Mouse (Mus musculus): ENCODE measurements around the gene Lsmem1. TPM values are rescaled to one million over a fixed set of nuclear protein-coding genes. Genes with fewer than 3 reads are reported as not detected.

Lsmem1 gene
- total RNA-seq, 2 experiments from 2014 or later: not detected

GRCm38 (mm10) chr12:40152353-40153069, 46.8 kb downstream of the Lsmem1 start:
- ATAC-seq (replicated peaks; ENCODE audit: low FRiP score, poor library complexity, severe bottlenecking): no peak

- no peak for ATAC-seq (replicated peaks; ENCODE audit: low FRiP score, poor library complexity, severe bottlenecking)
Observed at GRCm38 (mm10) chr12:40147319-40147718, 52.0 kb downstream of the Lsmem1 start.

GRCm38 (mm10) chr12:40146510-40146909, 52.8 kb downstream of the Lsmem1 start:
- ATAC-seq (replicated peaks; ENCODE audit: low FRiP score, poor library complexity, severe bottlenecking): no peak

- no peak for ATAC-seq (replicated peaks; ENCODE audit: low FRiP score, poor library complexity, severe bottlenecking)
Observed at GRCm38 (mm10) chr12:40140706-40141105, 58.6 kb downstream of the Lsmem1 start.

- no peak for ATAC-seq (replicated peaks; ENCODE audit: low FRiP score, poor library complexity, severe bottlenecking)
Observed at GRCm38 (mm10) chr12:40139484-40140245, 59.6 kb downstream of the Lsmem1 start.

GRCm38 (mm10) chr12:40134529-40134928, 64.8 kb downstream of the Lsmem1 start:
- no peak for ATAC-seq (replicated peaks; ENCODE audit: low FRiP score, poor library complexity, severe bottlenecking)

- 0 out of 2 replicates have a peak, but pooled peaks have one; percentile 52 for ATAC-seq (replicated peaks; ENCODE audit: low FRiP score, poor library complexity, severe bottlenecking)
Observed at GRCm38 (mm10) chr12:40133573-40134271, 65.6 kb downstream of the Lsmem1 start, which contains the start of gene Scin. Scin (minus strand) TSS chr12:40134228.

GRCm38 (mm10) chr12:40133194-40133572, 66.1 kb downstream of the Lsmem1 start:
- ATAC-seq (replicated peaks; ENCODE audit: low FRiP score, poor library complexity, severe bottlenecking): no peak

Other genes with a start within 250 kb of the Lsmem1 start
- gene Arl4a, start 161.5 kb downstream of the Lsmem1 start, total RNA-seq (2015; ENCODE audit: low replicate concordance): 156 and 200 TPM in 2 replicates
- 68.2 and 92.8 TPM in 2 replicates for gene Arl4a, start 161.5 kb downstream of the Lsmem1 start, total RNA-seq (2017; ENCODE audit: low replicate concordance)
- 1.1 TPM in 1 of 2 replicates, not detected in the other for gene Scin, start 65.3 kb downstream of the Lsmem1 start, total RNA-seq (2015; ENCODE audit: low replicate concordance)
- not detected in 2 replicates for gene Scin, start 65.3 kb downstream of the Lsmem1 start, total RNA-seq (2017; ENCODE audit: low replicate concordance)
- 55.5 and 158 TPM in 2 replicates for gene Ifrd1, start 49.0 kb upstream of the Lsmem1 start, total RNA-seq (2015; ENCODE audit: low replicate concordance)
- gene Ifrd1, start 49.0 kb upstream of the Lsmem1 start, total RNA-seq (2017; ENCODE audit: low replicate concordance): 32.8 and 46.0 TPM in 2 replicates
- gene Zfp277, start 246.4 kb upstream of the Lsmem1 start, total RNA-seq (2015; ENCODE audit: low replicate concordance): 2.9 and 8.6 TPM in 2 replicates
- gene Zfp277, start 246.4 kb upstream of the Lsmem1 start, total RNA-seq (2017; ENCODE audit: low replicate concordance): 5.4 and 5.9 TPM in 2 replicates
- gene Dock4, start 246.5 kb upstream of the Lsmem1 start, total RNA-seq (2015; ENCODE audit: low replicate concordance): 0.42 and 3.6 TPM in 2 replicates
- 1.5 TPM in 1 of 2 replicates, not detected in the other for gene Dock4, start 246.5 kb upstream of the Lsmem1 start, total RNA-seq (2017; ENCODE audit: low replicate concordance)

Measured in erythroid progenitor cell, adult 5-6 weeks (primary cell).